Mouse (Mus musculus): ENCODE data around the gene Cdkl4.

GRCm38 (mm10) chr17:80624979-80625378, 47.4 kb upstream of the Cdkl4 start:
- TF ChIP-seq CTCF (IDR thresholded peaks at IDR 0.05; ENCODE audit: borderline replicate concordance, control insufficient read depth, extremely low read depth, insufficient read depth, low read length, poor library complexity) (no peak), POLR2A (IDR thresholded peaks at IDR 0.05; ENCODE audit: control insufficient read depth, extremely low read depth, insufficient read depth, low read length, poor library complexity) (no peak)
